Mouse (Mus musculus) thymus, postnatal 0 days (tissue): Measurements from ENCODE around the gene Msi2. TPM values are rescaled to one million over a fixed set of nuclear protein-coding genes. Genes with fewer than 3 reads are reported as not detected.
A peak's percentile ranks its signal among the peaks of the same experiment; 100 is the strongest.

Experiments used
- DNase-seq: peaks from one replicate; pipeline ENCODE4 v3.0.0-alpha.2; 2015; ENCODE audit warnings: low spot score
- polyA plus RNA-seq: library from polyadenylated mRNA; unstranded; fragments of >200 nt; fragmentation: Nextera tagmentation; extraction: Ambion mirVana; gene quantifications from 2 replicates; pipeline ENCODE4 v1.2.1, GENCODE M21; 2015

Gene Msi2
- polyA plus RNA-seq, 1 experiment from 2014 or later, result 23.0 TPM

- DNase-seq, result peak; percentile 25
These were observed 337.0 kb downstream of the Msi2 start for GRCm38 (mm10) chr11:88381145-88381909.

- DNase-seq, result no peak
These were observed 338.7 kb downstream of the Msi2 start for GRCm38 (mm10) chr11:88379635-88380034.

GRCm38 (mm10) chr11:88378686-88379339 is 339.5 kb downstream of the Msi2 start:
- DNase-seq, result no peak

GRCm38 (mm10) chr11:88372589-88372988 is 345.7 kb downstream of the Msi2 start:
- no peak for DNase-seq

GRCm38 (mm10) chr11:88369898-88370297 is 348.4 kb downstream of the Msi2 start:
- DNase-seq, result no peak

GRCm38 (mm10) chr11:88367501-88367900 is 350.8 kb downstream of the Msi2 start:
- DNase-seq, result no peak

- no peak for DNase-seq
These were observed 352.3 kb downstream of the Msi2 start for GRCm38 (mm10) chr11:88365914-88366540.

- DNase-seq, result no peak
These were observed 354.1 kb downstream of the Msi2 start for GRCm38 (mm10) chr11:88364231-88364630.

GRCm38 (mm10) chr11:88363481-88363880 is 354.8 kb downstream of the Msi2 start:
- no peak for DNase-seq

- no peak for DNase-seq
These were observed 358.6 kb downstream of the Msi2 start for GRCm38 (mm10) chr11:88359736-88360135.

GRCm38 (mm10) chr11:88357325-88357724 is 361.0 kb downstream of the Msi2 start:
- no peak for DNase-seq

GRCm38 (mm10) chr11:88356598-88357290 is 361.6 kb downstream of the Msi2 start:
- no peak for DNase-seq

GRCm38 (mm10) chr11:88356016-88356415 is 362.3 kb downstream of the Msi2 start:
- DNase-seq, result no peak

GRCm38 (mm10) chr11:88354771-88355170 is 363.5 kb downstream of the Msi2 start:
- no peak for DNase-seq

GRCm38 (mm10) chr11:88351722-88352473 is 366.4 kb downstream of the Msi2 start:
- no peak for DNase-seq

- no peak for DNase-seq
These were observed 369.6 kb downstream of the Msi2 start for GRCm38 (mm10) chr11:88348690-88349089.

GRCm38 (mm10) chr11:88348056-88348455 is 370.3 kb downstream of the Msi2 start:
- DNase-seq, result no peak

- no peak for DNase-seq
These were observed 372.2 kb downstream of the Msi2 start for GRCm38 (mm10) chr11:88346066-88346465.

GRCm38 (mm10) chr11:88337926-88338325 is 380.4 kb downstream of the Msi2 start:
- no peak for DNase-seq

- DNase-seq, result no peak
These were observed 383.4 kb downstream of the Msi2 start for GRCm38 (mm10) chr11:88334893-88335292.

- no peak for DNase-seq
These were observed 385.9 kb downstream of the Msi2 start for GRCm38 (mm10) chr11:88332309-88332934.
